Mouse (Mus musculus) liver, embryonic 11.5 days (tissue): ENCODE data around the gene Zfp184. TPM values are rescaled to one million over a fixed set of nuclear protein-coding genes. Genes with fewer than 3 reads are reported as not detected.
"Not testable (repeated sequence)": the region's sequence is repeated elsewhere in the genome, so short reads cannot be mapped to it uniquely, and the experiment has no call there.

Experiments
- ATAC-seq: fragments of 200-750 bp; cut with Nextera tagmentation; replicated peaks from 2 replicates; pipeline ENCODE4 v1.8.0; 2017; ENCODE audit warnings: moderate number of reproducible peaks, mild to moderate bottlenecking, moderate TSS enrichment, moderate library complexity; ENCODE audit not compliant: low FRiP score
- DNase-seq: peaks from one replicate; pipeline ENCODE4 v3.0.0-alpha.2; 2017; ENCODE audit warnings: low spot score
- H3K27ac ChIP-seq: fragments of 300-500 bp; sonication (generic); 2 replicates; pipeline ENCODE4 v1.5.1; 2014; ENCODE audit warnings: mild to moderate bottlenecking, low read depth, low read length, control low read depth
- H3K27me3 ChIP-seq: fragments of 300-500 bp; sonication (generic); replicated peaks from 2 replicates; pipeline ENCODE4 v1.6.1; 2014; ENCODE audit warnings: low read length, mixed read lengths; ENCODE audit not compliant: control insufficient read depth, insufficient read depth
- H3K36me3 ChIP-seq: fragments of 300-500 bp; sonication (generic); 2 replicates; pipeline ENCODE4 v1.6.1; 2014; ENCODE audit warnings: mild to moderate bottlenecking, low read length, moderate library complexity, mixed read lengths; ENCODE audit not compliant: control insufficient read depth, insufficient read depth
- H3K4me1 ChIP-seq: fragments of 300-500 bp; sonication (generic); replicated peaks from 2 replicates; pipeline ENCODE4 v1.6.1; 2014; ENCODE audit warnings: low read length, mixed read lengths; ENCODE audit not compliant: control insufficient read depth, insufficient read depth
- H3K4me2 ChIP-seq: fragments of 300-500 bp; sonication (generic); 2 replicates; pipeline ENCODE4 v1.6.1; 2014; ENCODE audit warnings: mild to moderate bottlenecking, control low read depth, moderate library complexity
- H3K4me3 ChIP-seq: fragments of 300-500 bp; sonication (generic); 2 replicates; pipeline ENCODE4 v1.5.1; 2014; ENCODE audit warnings: low read depth, low read length, control low read depth
- H3K9ac ChIP-seq: fragments of 300-500 bp; sonication (generic); 2 replicates; pipeline ENCODE4 v1.6.1; 2014; ENCODE audit warnings: low read depth, low read length, control low read depth
- H3K9me3 ChIP-seq: fragments of 300-500 bp; sonication (generic); 2 replicates; pipeline ENCODE4 v1.6.1; 2016; ENCODE audit warnings: low read length, inconsistent platforms, mixed read lengths; ENCODE audit not compliant: control insufficient read depth
- WGBS: fragments of 180-500 bp; shearing (Covaris S2); extraction: QIAGEN DNeasy Blood & Tissue Kit; methylation state at CpG from one replicate; pipeline ENCODE4 v1.1.7; 2014; 5-methylcytosine and 5-hydroxymethylcytosine counted together
- polyA plus RNA-seq: library from polyadenylated mRNA; unstranded; fragments of >200 nt; fragmentation: Nextera tagmentation; extraction: Ambion mirVana; gene quantifications from 2 replicates; pipeline ENCODE4 v1.2.1, GENCODE M21; 2014

Zfp184 gene
- polyA plus RNA-seq, 1 experiment from 2014 or later: 5.1 TPM

- Histone ChIP-seq H3K9ac (peak overlapping the region; percentile 51), H3K4me1 (peaks cover 4% of the 10 kb centered on the region; the same call in 1 of the 2 replicates), H3K27me3 (no peaks in the 10 kb centered on the region), H3K9me3 (no peaks in the 10 kb centered on the region), H3K4me3 (peak overlapping the region; percentile 55), H3K27ac (no peak overlapping the region), H3K4me2 (peak overlapping the region; percentile 77), H3K36me3 (no peaks in the 10 kb centered on the region)
- DNase-seq (peak; percentile 72), ATAC-seq (peak; percentile 88)
- WGBS: 3% methylated on average over 22 of the region's 22 CpGs
Observed at GRCm38 (mm10) chr13:21906946-21907806, 37.7 kb upstream of the Zfp184 start.

- peak; percentile 62 for ATAC-seq
- peak overlapping the region; percentile 55 for H3K4me3 ChIP-seq
- H3K4me1 ChIP-seq, H3K27ac ChIP-seq, H3K36me3 ChIP-seq, H3K27me3 ChIP-seq, H3K9me3 ChIP-seq, DNase-seq: not testable (repeated sequence)
- H3K9ac ChIP-seq: peak overlapping the region; percentile 51
- 10% methylated on average over 6 of the region's 6 CpGs for WGBS
- peak overlapping the region; percentile 77 for H3K4me2 ChIP-seq
Observed at GRCm38 (mm10) chr13:21907807-21908155, 37.1 kb upstream of the Zfp184 start.

GRCm38 (mm10) chr13:21910735-21911134 lies 34.2 kb upstream of the Zfp184 start:
- peak overlapping the region; percentile 50 for H3K4me3 ChIP-seq
- H3K9me3 ChIP-seq: no peaks in the 10 kb centered on the region
- no peak overlapping the region for H3K27ac ChIP-seq
- H3K27me3 ChIP-seq: no peaks in the 10 kb centered on the region
- H3K4me1 ChIP-seq: peaks cover 10% of the 10 kb centered on the region; the same call in 1 of the 2 replicates
- 2% methylated on average over 7 of the region's 7 CpGs for WGBS
- H3K36me3 ChIP-seq: no peaks in the 10 kb centered on the region
- peak overlapping the region; percentile 55 for H3K9ac ChIP-seq
- H3K4me2 ChIP-seq: peak overlapping the region; percentile 71
- ATAC-seq (no peak), DNase-seq (peak; percentile 39)

GRCm38 (mm10) chr13:21911147-21911546 lies 33.7 kb upstream of the Zfp184 start:
- H3K4me2 ChIP-seq: peak overlapping the region; percentile 71
- no peaks in the 10 kb centered on the region for H3K36me3 ChIP-seq
- H3K27ac ChIP-seq: no peak overlapping the region
- DNase-seq: peak; percentile 81
- ATAC-seq: peak; percentile 51; the same call in 1 of the 2 replicates
- no peaks in the 10 kb centered on the region for H3K27me3 ChIP-seq
- no peaks in the 10 kb centered on the region for H3K9me3 ChIP-seq
- peak overlapping the region; percentile 55 for H3K9ac ChIP-seq
- peaks cover 10% of the 10 kb centered on the region; the same call in 1 of the 2 replicates for H3K4me1 ChIP-seq
- H3K4me3 ChIP-seq: peak overlapping the region; percentile 50
- 2% methylated on average over 17 of the region's 17 CpGs for WGBS

GRCm38 (mm10) chr13:21913854-21914253 lies 31.0 kb upstream of the Zfp184 start:
- ATAC-seq: no peak

GRCm38 (mm10) chr13:21914599-21914998 lies 30.3 kb upstream of the Zfp184 start:
- ATAC-seq: peak; percentile 69
- H3K9ac ChIP-seq: peak overlapping the region; percentile 60
- DNase-seq: peak; percentile 86
- H3K36me3 ChIP-seq: no peaks in the 10 kb centered on the region
- H3K27ac ChIP-seq: peak overlapping the region; percentile 1; the same call in 1 of the 2 replicates
- peaks cover 8% of the 10 kb centered on the region; the same call in 1 of the 2 replicates for H3K4me1 ChIP-seq
- WGBS: 2% methylated on average over 14 of the region's 14 CpGs
- peak overlapping the region; percentile 63 for H3K4me2 ChIP-seq
- no peaks in the 10 kb centered on the region for H3K27me3 ChIP-seq
- H3K9me3 ChIP-seq: no peaks in the 10 kb centered on the region
- peak overlapping the region; percentile 60 for H3K4me3 ChIP-seq

More at GRCm38 (mm10) chr13:21913854-21914253, 31.0 kb upstream of the Zfp184 start:
- H3K4me2 ChIP-seq: peak overlapping the region; percentile 63
- WGBS: 3% methylated on average over 8 of the region's 8 CpGs
- peaks cover 8% of the 10 kb centered on the region; the same call in 1 of the 2 replicates for H3K4me1 ChIP-seq
- H3K9me3 ChIP-seq: no peaks in the 10 kb centered on the region
- no peaks in the 10 kb centered on the region for H3K36me3 ChIP-seq
- no peaks in the 10 kb centered on the region for H3K27me3 ChIP-seq
- peak overlapping the region; percentile 60 for H3K9ac ChIP-seq
- peak overlapping the region; percentile 1; the same call in 1 of the 2 replicates for H3K27ac ChIP-seq
- peak; percentile 35 for DNase-seq
- peak overlapping the region; percentile 60 for H3K4me3 ChIP-seq

GRCm38 (mm10) chr13:21915487-21915886 lies 29.4 kb upstream of the Zfp184 start:
- H3K4me2 ChIP-seq: peak overlapping the region; percentile 63
- DNase-seq (no peak), ATAC-seq (no peak)
- H3K4me1 ChIP-seq: peaks cover 10% of the 10 kb centered on the region; the same call in 1 of the 2 replicates
- H3K9ac ChIP-seq: no peak overlapping the region
- H3K27ac ChIP-seq: no peak overlapping the region
- no peaks in the 10 kb centered on the region for H3K36me3 ChIP-seq
- no peaks in the 10 kb centered on the region for H3K9me3 ChIP-seq
- H3K4me3 ChIP-seq: no peak overlapping the region
- H3K27me3 ChIP-seq: no peaks in the 10 kb centered on the region
- WGBS: 41% methylated on average over 5 of the region's 5 CpGs

- Histone ChIP-seq H3K27ac (no peak overlapping the region), H3K4me1 (peaks cover 10% of the 10 kb centered on the region; the same call in 1 of the 2 replicates), H3K9me3 (no peaks in the 10 kb centered on the region), H3K36me3 (no peaks in the 10 kb centered on the region), H3K4me3 (no peak overlapping the region), H3K4me2 (peak overlapping the region; percentile 63), H3K27me3 (no peaks in the 10 kb centered on the region), H3K9ac (no peak overlapping the region)
- WGBS: 51% methylated on average over 6 of the region's 6 CpGs
- DNase-seq (no peak), ATAC-seq (no peak)
Observed at GRCm38 (mm10) chr13:21916056-21916455, 28.8 kb upstream of the Zfp184 start.
